Mouse (Mus musculus) stomach, postnatal 0 days (tissue): ENCODE measurements at regions not wholly inside any gene's neighbourhood (a gene's known extent, or its start where the extent isn't known, plus 50 kb on each side); places are given as distances from the start of the nearest gene placed in this dataset.

Experiments used
- CTCF ChIP-seq: IDR thresholded peaks from 2 replicates; pipeline ENCODE4 v1.5.1; 2016; ENCODE audit warnings: antibody characterized with exemption, low read depth, mild to moderate bottlenecking, moderate library complexity
- EP300 ChIP-seq: optimal IDR thresholded peaks from 2 replicates; pipeline ENCODE3; 2016; ENCODE audit warnings: antibody characterized with exemption

DNA sequence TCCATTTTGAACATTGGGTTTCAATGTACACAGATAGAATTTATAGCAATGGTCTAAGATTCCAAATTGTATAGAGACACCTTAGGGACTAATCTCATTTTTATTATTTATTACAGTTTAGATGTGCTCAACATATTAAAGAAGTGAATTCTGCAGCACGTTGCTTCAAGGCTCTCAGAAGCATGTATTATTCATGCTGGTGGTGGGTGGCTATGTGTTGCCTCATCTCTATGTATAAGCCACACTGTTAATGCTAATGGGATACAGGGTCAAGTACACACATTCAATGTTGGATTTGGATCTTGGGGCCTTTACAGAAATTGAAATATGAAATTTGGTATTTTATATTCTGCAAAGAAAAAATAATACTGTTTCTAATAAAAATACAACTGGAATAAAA, 131.9 kb upstream of the Fndc3a start:
- TF ChIP-seq EP300 (no peak), CTCF (no peak)
